Mouse (Mus musculus) mouse embryonic stem cell (cell line): ENCODE results near the gene Cyp8b1.

Experiments used
- in situ Hi-C, 2 experiments: fragments of 300-500 bp; cut with MboI; formaldehyde crosslinking; loops; 1 replicate in 1 of 2; 3 replicates in 1 of 2; pipeline ENCODE4 v1.14.3; 2019 to 2020; ENCODE audit warnings: low sequenced_read_pairs in 2 of 2, low pct_unique_long_range_greater_than_20kb in 1 of 2, mixed read lengths in 1 of 2; ENCODE audit not compliant: unreplicated experiment in 1 of 2

Cyp8b1 gene

DNA sequence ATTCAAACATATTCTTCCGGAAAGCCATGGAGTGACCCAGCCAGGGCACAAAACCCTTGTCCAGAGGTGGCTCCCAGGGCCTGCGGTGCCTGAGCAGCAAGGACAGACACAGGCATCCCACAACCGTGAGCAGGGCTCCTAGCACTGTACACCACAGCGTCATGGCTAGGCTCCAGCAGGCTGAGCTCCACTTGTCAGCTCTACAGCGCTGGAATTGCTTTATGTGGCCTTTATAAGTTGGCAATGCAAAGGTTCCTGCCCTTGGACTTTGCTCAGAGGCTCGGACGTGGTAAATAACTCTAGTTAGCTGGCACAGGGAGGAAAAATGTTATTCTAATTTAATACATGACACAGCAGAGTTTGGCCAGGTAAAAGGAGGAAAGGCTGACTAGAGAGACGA lies at the start of gene Cyp8b1:
TSS of gene Cyp8b1 (minus strand) at position 204 of the 400 bp plus-strand sequence.
- in situ Hi-C loops = no loop called here

GRCm38 (mm10) chr9:121964941-121965340 lies 48.8 kb upstream of the Cyp8b1 start:
- in situ Hi-C loops = no loop called here

- in situ Hi-C loops = no loop called here
These were observed 44.0 kb upstream of the Cyp8b1 start for GRCm38 (mm10) chr9:121959966-121960635.

DNA sequence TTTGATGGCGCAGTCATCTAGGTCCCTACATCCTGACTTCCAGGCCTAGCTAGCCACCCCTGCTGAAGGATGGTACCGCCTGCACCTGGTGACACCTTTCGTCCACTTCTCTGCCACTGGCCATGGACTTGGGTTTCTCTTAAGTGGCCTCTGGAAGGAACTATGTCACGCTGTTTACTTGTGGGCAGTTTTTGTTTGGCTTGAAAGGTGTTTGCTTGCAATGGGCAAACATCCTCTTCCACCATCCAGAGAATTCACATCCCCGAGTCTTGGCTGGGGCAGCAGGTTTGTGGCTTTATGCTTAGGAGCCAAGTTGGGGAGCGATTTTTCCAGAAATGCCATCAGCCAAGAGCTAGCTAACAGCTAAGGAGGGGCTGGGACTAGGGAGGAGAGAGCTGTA lies 36.5 kb upstream of the Cyp8b1 start:
- in situ Hi-C loops = no loop called here

DNA sequence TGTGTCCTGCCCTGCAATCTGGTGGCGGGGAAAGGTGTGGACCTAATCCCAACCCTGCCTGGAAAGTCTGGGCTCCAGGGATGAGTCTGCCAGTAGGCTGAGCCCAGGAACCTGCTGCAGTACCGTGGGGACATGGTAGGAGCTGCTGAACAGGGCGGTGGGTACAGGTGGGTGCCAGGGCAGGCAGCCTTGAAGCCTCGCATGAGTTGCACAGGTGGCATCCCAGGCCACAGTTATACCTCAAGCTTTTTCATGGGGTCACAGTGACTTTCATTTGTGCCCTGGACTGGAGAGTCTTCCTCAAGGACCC lies 35.0 kb upstream of the Cyp8b1 start:
- in situ Hi-C loops = no loop called here

DNA sequence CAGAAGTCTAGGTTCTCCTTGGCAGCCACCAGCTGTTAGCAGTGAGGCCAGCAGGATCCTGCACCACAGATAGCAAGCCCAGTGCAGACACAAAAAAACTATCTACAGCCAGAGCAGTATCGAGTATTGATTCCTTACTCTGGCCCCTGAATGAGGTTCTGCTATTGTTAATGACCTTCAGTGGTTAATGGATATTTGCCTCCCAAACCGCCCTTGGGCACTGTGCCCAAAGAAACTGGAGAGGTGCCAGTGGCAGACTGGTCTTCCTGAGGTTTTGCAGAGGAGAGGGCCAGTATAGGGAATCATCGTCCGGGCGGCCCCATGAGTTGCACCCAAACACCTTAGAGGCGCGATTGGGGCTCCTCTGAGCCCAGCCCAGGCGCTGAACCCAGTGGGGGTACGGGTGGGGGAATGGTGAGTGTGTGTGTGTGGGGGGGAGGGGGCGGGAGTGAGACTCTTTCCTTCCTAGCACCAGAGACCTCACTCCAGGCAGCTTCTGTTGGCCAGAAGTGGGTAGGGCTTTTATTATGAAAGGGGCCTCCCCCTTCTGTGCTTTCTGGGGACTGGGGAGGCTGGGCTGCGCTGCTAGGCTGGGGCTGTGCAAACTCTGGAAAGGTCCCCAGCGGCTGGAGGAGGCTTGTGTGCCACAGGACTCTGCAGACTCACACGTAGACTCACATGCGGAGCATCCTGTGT lies 34.5 kb upstream of the Cyp8b1 start, which contains the start of gene Fam198a:
TSS of gene Fam198a (plus strand) at position 571 of the 696 bp plus-strand sequence.
- in situ Hi-C loops = no loop called here

DNA sequence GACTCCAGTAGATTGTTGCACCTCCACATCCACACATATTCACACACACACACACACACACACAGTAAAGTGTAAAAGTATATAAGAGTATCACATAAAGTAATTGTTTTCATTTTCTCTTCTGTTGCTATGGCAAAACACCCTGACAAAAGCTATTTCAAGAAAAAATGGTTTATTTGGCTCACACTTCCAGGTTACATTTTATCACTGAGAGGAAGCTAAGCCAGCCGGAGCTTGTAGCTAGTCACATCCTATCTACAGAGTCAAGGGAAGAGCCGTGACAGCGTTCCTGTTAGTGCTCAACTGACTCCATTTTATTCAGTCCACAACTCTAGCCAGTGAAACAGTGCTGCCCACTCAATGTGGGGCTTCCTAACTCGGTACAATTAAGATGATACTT lies 32.3 kb upstream of the Cyp8b1 start:
- in situ Hi-C loops = no loop called here

DNA sequence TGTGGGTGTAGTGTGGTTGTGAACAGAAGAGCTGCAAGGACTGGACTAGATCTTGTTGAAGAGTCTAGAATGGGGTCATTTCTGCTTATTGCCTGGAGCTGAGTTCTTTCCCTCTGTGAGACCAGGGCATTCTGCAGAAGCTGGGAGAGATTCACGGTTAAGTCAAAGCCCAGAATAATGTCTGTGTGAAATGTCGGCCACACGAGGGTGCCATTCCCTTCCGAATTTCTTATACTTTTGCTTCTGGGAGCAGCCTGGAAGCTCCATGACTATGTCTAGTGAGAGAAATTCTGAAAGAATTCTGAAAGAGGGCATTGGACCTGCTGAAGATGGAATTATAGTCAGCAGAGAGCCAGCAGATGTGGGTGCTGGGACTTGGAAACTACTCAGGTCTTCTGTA lies 31.7 kb upstream of the Cyp8b1 start:
- in situ Hi-C loops = no loop called here

DNA sequence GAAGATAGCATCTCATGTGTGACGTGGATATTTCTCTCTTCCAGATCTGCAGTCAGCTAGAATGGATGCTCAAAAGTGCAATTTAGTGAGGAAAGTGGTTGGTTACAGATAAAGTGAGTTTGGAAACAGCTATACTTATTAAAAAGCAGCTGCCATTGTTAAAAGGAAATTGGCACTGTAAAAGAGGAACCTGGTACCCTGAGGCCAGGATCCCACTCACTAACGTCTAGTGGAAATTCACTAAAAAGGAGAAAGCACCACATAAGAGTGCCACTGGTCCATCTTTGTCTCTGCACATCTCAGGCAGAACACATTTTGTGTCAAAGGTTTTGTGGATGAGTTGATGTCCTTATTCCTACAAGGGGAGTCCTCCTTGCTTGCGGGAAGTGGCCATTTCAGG lies 27.5 kb upstream of the Cyp8b1 start:
- in situ Hi-C loops = no loop called here

DNA sequence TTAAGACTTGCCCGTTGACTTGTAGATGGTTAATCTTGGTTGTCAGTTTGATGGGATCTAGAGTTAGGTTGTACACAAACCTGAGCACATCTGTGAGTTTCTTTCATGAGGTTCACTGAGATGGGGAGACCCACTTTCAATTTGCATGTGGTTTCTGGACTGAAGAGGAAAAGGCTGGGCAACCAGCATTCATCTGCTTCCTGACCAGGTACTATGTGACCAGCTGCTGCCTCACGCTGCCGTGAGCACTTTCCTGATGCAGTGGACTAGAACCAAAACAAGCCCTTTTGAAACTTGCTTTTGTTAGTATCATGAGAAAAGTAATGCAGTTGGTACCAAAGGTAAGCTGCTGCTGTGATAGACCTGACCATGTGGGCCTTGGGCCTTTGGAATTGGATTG lies 26.9 kb upstream of the Cyp8b1 start:
- in situ Hi-C loops = no loop called here

DNA sequence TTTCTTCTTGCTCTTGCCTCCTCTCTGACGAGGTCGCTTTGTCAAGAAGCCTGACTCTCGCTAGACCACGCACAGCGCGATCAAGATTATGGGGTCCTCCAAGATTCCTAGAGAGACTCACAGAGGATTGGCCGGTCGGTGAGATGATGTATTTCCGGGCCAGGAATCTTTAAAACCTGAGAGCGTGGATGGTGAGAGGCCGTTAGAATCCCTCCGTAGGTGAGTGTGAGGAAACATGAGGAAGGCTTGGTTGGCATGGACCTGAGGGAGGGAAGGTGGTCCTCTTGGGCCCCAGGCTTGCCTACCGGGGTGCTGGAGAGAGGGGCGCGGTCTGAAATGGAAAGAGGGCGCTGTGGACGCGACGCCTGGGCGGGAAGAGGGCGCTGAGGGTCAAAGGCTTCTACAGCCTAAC lies 21.8 kb upstream of the Cyp8b1 start:
- in situ Hi-C loops = no loop called here

DNA sequence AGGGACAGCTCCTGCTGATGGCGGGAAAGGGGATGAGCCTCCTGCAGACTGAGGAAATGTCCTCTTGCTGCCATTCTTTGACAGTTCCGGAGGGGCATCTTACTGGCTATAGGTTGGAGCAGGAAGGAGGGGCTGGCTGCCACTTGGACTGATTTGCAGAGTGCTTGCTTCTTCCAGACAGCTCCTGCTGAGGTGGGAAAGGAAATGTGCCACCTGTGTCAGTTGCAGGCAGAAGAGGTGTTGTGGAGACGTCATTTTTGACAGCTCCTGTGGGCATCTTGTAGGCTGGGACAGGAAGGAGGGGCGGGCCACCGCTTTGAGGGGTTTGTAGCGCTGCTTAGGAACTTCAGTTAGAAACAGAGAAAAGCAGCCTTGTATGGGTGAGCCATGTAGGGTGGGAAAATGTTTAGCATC lies 21.4 kb upstream of the Cyp8b1 start:
- in situ Hi-C loops = no loop called here

GRCm38 (mm10) chr9:121936952-121937351 lies 20.8 kb upstream of the Cyp8b1 start:
- in situ Hi-C loops = no loop called here

DNA sequence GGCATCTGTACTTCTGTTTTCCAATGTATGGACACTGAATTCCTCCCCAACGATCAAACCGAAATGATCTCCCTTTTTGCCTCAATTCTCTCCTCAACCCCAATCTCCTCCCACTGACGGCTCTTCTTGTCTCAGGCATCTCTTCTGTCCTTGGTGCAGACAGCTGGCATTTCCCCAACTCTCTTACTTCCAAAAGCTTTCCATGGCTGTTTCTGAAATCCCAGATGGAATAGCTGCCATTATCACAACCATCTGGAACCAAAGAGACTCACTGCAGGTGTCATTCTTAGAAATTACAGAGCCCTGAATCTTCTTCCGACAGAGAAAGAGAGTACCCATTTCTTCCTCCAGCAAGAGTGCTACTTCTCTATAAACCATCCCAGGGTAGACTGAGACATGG lies 18.8 kb upstream of the Cyp8b1 start:
- in situ Hi-C loops = no loop called here

DNA sequence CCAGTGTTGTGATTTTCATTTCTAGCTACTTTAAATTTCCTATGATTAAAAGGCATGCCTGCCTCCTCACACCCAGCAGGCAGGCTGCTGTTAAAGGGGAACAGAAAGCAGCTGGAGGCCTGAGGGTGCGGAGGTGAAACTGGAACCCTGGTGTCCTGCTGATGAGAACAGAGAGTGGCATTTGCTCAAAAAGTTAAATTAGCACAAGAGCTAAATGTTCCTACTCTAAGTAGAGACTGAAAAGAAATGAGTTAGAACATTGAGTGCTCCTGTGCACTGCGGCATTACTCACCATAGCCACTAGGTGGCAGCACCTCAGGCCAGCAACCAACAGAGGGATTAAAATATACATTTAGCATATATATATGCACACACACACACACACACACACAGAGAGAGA lies 12.4 kb upstream of the Cyp8b1 start:
- in situ Hi-C loops = no loop called here

GRCm38 (mm10) chr9:121927721-121928120 lies 11.6 kb upstream of the Cyp8b1 start:
- in situ Hi-C loops = no loop called here

DNA sequence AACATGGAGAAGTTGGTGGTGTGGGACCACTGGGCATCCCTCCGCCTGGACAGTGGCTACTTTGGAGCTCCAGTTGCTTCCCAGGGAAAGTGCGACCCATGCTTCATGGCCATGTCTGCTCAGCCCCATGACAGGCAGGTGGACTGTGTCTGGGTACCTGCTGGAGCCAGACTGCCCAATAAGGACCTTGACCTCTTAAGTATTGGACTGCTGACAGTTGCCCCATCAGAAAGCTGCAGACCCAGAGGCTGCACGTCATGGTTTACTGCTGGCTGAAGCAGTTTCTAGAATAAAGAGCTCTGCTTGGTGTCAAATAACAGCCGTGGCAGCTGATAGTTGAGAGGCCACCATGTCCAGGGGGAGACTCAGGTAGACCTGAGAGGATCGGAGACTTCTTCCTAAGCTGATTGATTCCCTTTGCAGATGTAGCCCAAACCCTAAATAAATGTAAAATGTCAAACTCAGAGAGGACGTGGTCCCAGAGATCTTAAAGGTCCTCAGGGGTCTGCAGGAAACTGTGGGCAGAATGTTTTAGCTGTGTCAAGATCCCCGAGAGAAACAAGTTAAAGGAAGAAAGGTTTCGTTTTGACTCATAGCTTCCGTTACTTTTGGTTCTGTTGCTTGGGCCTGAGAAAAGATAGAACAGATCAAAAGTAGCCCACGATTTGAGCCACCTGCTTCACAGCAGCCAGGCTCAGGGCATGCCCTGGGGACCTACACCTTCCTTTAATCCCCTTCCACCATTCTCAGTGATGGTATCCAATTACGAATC lies 10.7 kb upstream of the Cyp8b1 start:
- in situ Hi-C loops = no loop called here

- in situ Hi-C loops = no loop called here
These were observed 9.9 kb upstream of the Cyp8b1 start for GRCm38 (mm10) chr9:121925959-121926358.

DNA sequence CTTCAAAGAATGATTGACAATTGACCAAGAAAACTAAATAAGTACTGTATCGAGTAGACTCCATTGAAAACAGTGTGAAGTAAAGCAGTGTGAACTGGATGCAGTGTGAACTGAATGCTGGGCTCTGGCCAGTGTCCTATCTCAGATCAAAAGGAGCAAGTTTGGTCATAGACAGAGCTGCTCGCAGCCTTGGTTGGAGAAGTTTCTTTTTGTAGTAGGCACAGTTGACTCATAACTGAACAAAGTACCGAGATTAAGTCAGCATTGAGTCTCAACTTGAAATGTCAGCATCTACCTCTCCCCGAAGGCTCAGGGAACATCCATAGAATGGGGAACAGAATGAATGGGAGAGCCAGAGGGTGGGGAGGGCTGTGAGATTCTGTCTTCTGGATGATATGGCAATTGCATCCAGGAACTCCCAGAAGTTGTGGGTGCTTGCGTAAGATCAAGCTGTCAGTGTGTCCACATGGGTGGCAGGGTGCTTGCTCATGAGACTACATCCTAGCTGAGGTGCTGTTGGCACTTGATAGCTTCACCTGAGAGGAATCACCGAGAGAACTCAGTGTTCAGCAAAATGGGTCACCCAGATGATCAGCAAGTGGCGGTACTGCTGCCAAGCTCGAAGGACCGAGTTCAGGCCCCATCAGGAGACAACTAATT lies 8.9 kb upstream of the Cyp8b1 start:
- in situ Hi-C loops = no loop called here
